Mouse (Mus musculus) forebrain, embryonic 15.5 days (tissue): ENCODE data around the gene Adora2a. TPM values are rescaled to one million over a fixed set of nuclear protein-coding genes. Genes with fewer than 3 reads are reported as not detected.
"Not testable (repeated sequence)": the region's sequence is repeated elsewhere in the genome, so short reads cannot be mapped to it uniquely, and the experiment has no call there.

Experiments used
- ATAC-seq: fragments of 200-750 bp; cut with Nextera tagmentation; replicated peaks from 2 replicates; pipeline ENCODE4 v1.8.0; 2017; ENCODE audit warnings: mild to moderate bottlenecking, moderate TSS enrichment, moderate library complexity
- H3K27ac ChIP-seq: fragments of 300-500 bp; sonication (generic); replicated peaks from 2 replicates; pipeline ENCODE4 v1.5.1; 2015; ENCODE audit warnings: mild to moderate bottlenecking, inconsistent platforms
- H3K27me3 ChIP-seq: fragments of 300-500 bp; sonication (generic); 2 replicates; pipeline ENCODE4 v1.6.1; 2015; ENCODE audit warnings: inconsistent platforms
- H3K36me3 ChIP-seq: fragments of 300-500 bp; sonication (generic); 2 replicates; pipeline ENCODE4 v1.6.1; 2015; ENCODE audit warnings: mild to moderate bottlenecking, inconsistent platforms
- H3K4me1 ChIP-seq: fragments of 300-500 bp; sonication (generic); 2 replicates; pipeline ENCODE4 v1.6.1; 2015; ENCODE audit warnings: inconsistent platforms
- H3K4me2 ChIP-seq: fragments of 300-500 bp; sonication (generic); replicated peaks from 2 replicates; pipeline ENCODE4 v1.6.1; 2015; ENCODE audit warnings: mild to moderate bottlenecking, inconsistent platforms
- H3K4me3 ChIP-seq: fragments of 300-500 bp; sonication (generic); 2 replicates; pipeline ENCODE4 v1.5.1; 2015; ENCODE audit warnings: mild to moderate bottlenecking, inconsistent platforms
- H3K9ac ChIP-seq: fragments of 300-500 bp; sonication (generic); replicated peaks from 2 replicates; pipeline ENCODE4 v1.6.1; 2015; ENCODE audit warnings: mild to moderate bottlenecking, inconsistent platforms
- H3K9me3 ChIP-seq: fragments of 300-500 bp; sonication (generic); 2 replicates; pipeline ENCODE4 v1.6.1; 2016; ENCODE audit warnings: inconsistent platforms
- WGBS: fragments of 180-500 bp; shearing (Covaris S2); methylation state at CpG from one replicate; pipeline ENCODE4 v1.1.7; 2015; ENCODE audit warnings: mixed read lengths; 5-methylcytosine and 5-hydroxymethylcytosine counted together
- polyA plus RNA-seq: library from polyadenylated mRNA; unstranded; fragments of >200 nt; fragmentation: Nextera tagmentation; extraction: Ambion mirVana; gene quantifications from 2 replicates; pipeline ENCODE4 v1.2.1, GENCODE M21; 2015

Adora2a gene
- polyA plus RNA-seq, 1 experiment from 2014 or later = 8.2 TPM

- WGBS = 87% methylated on average over 3 of the region's 3 CpGs
- no peak for ATAC-seq
Observed at GRCm38 (mm10) chr10:75332268-75332667, 15.6 kb downstream of the Adora2a start.

GRCm38 (mm10) chr10:75333176-75333776 is 16.6 kb downstream of the Adora2a start:
- no peak for ATAC-seq
- 94% methylated on average over 23 of the region's 23 CpGs for WGBS
- no peaks in the 10 kb centered on the region for H3K36me3 ChIP-seq
- no peaks in the 10 kb centered on the region for H3K27me3 ChIP-seq
- H3K27ac ChIP-seq = no peak overlapping the region
- no peak overlapping the region for H3K4me2 ChIP-seq
- no peaks in the 10 kb centered on the region for H3K4me1 ChIP-seq
- H3K9ac ChIP-seq = no peak overlapping the region
- H3K4me3 ChIP-seq = no peak overlapping the region
- H3K9me3 ChIP-seq = no peaks in the 10 kb centered on the region

More at GRCm38 (mm10) chr10:75332268-75332667, 15.6 kb downstream of the Adora2a start:
- no peak overlapping the region for H3K4me3 ChIP-seq
- H3K9me3 ChIP-seq = no peaks in the 10 kb centered on the region
- no peaks in the 10 kb centered on the region for H3K4me1 ChIP-seq
- no peak overlapping the region for H3K27ac ChIP-seq
- H3K36me3 ChIP-seq = no peaks in the 10 kb centered on the region
- H3K27me3 ChIP-seq = no peaks in the 10 kb centered on the region
- H3K9ac ChIP-seq = no peak overlapping the region
- H3K4me2 ChIP-seq = no peak overlapping the region

GRCm38 (mm10) chr10:75334175-75334574 is 17.5 kb downstream of the Adora2a start:
- WGBS = 79% methylated on average over 7 of the region's 7 CpGs
- Histone ChIP-seq H3K27ac (no peak overlapping the region), H3K4me1 (no peaks in the 10 kb centered on the region), H3K9me3 (no peaks in the 10 kb centered on the region), H3K4me3 (no peak overlapping the region), H3K36me3 (no peaks in the 10 kb centered on the region), H3K4me2 (no peak overlapping the region), H3K27me3 (no peaks in the 10 kb centered on the region), H3K9ac (no peak overlapping the region)
- ATAC-seq = no peak

- Histone ChIP-seq H3K27me3 (no peaks in the 10 kb centered on the region), H3K4me1 (no peaks in the 10 kb centered on the region), H3K36me3 (no peaks in the 10 kb centered on the region), H3K9ac (no peak overlapping the region), H3K4me3 (no peak overlapping the region), H3K4me2 (no peak overlapping the region), H3K27ac (no peak overlapping the region), H3K9me3 (no peaks in the 10 kb centered on the region)
- 86% methylated on average over 6 of the region's 6 CpGs for WGBS
- no peak for ATAC-seq
Observed at GRCm38 (mm10) chr10:75335075-75335474, 18.4 kb downstream of the Adora2a start.

GRCm38 (mm10) chr10:75337231-75337630 is 20.6 kb downstream of the Adora2a start:
- Histone ChIP-seq H3K9me3 (no peaks in the 10 kb centered on the region), H3K9ac (no peak overlapping the region), H3K36me3 (no peaks in the 10 kb centered on the region), H3K4me2 (no peak overlapping the region), H3K4me1 (no peaks in the 10 kb centered on the region), H3K27me3 (no peaks in the 10 kb centered on the region), H3K4me3 (no peak overlapping the region), H3K27ac (no peak overlapping the region)
- 91% methylated on average over 10 of the region's 10 CpGs for WGBS
- no peak for ATAC-seq

GRCm38 (mm10) chr10:75338852-75339251 is 22.2 kb downstream of the Adora2a start:
- Histone ChIP-seq H3K27ac (no peak overlapping the region), H3K9me3 (no peaks in the 10 kb centered on the region), H3K27me3 (no peaks in the 10 kb centered on the region), H3K4me2 (no peak overlapping the region), H3K9ac (no peak overlapping the region), H3K36me3 (no peaks in the 10 kb centered on the region), H3K4me3 (no peak overlapping the region), H3K4me1 (no peaks in the 10 kb centered on the region)
- no peak for ATAC-seq
- 91% methylated on average over 5 of the region's 5 CpGs for whole genome bisulfite sequencing

- Histone ChIP-seq H3K4me1 (no peaks in the 10 kb centered on the region), H3K4me2 (no peak overlapping the region), H3K36me3 (no peaks in the 10 kb centered on the region), H3K4me3 (no peak overlapping the region), H3K9me3 (no peaks in the 10 kb centered on the region), H3K27me3 (no peaks in the 10 kb centered on the region), H3K9ac (no peak overlapping the region), H3K27ac (no peak overlapping the region)
- WGBS = 90% methylated on average over 7 of the region's 7 CpGs
- no peak for ATAC-seq
Observed at GRCm38 (mm10) chr10:75339377-75339776, 22.7 kb downstream of the Adora2a start.

GRCm38 (mm10) chr10:75341936-75342335 is 25.3 kb downstream of the Adora2a start:
- H3K27me3 ChIP-seq = no peaks in the 10 kb centered on the region
- WGBS = 36% methylated on average over 8 of the region's 8 CpGs
- ATAC-seq = no peak

GRCm38 (mm10) chr10:75344563-75344962 is 27.9 kb downstream of the Adora2a start:
- H3K27me3 ChIP-seq, H3K4me2 ChIP-seq, H3K4me1 ChIP-seq, H3K9ac ChIP-seq, ATAC-seq, H3K36me3 ChIP-seq, H3K27ac ChIP-seq, H3K9me3 ChIP-seq, H3K4me3 ChIP-seq: not testable (repeated sequence)
- 60% methylated on average over 1 of the region's 1 CpGs for WGBS

More at GRCm38 (mm10) chr10:75341936-75342335, 25.3 kb downstream of the Adora2a start:
- Histone ChIP-seq H3K9ac (no peak overlapping the region), H3K4me1 (0 out of 2 replicates have a peak, but pooled peaks cover 3% of the 10 kb centered on the region), H3K4me3 (no peak overlapping the region), H3K36me3 (no peaks in the 10 kb centered on the region), H3K27ac (no peak overlapping the region), H3K9me3 (no peaks in the 10 kb centered on the region), H3K4me2 (no peak overlapping the region)

GRCm38 (mm10) chr10:75345265-75345664 is 28.6 kb downstream of the Adora2a start:
- H3K4me3 ChIP-seq = no peak overlapping the region
- H3K9me3 ChIP-seq = no peaks in the 10 kb centered on the region
- 0 out of 2 replicates have a peak, but pooled peaks cover 3% of the 10 kb centered on the region for H3K4me1 ChIP-seq
- ATAC-seq = no peak
- H3K36me3 ChIP-seq = no peaks in the 10 kb centered on the region
- no peak overlapping the region for H3K27ac ChIP-seq
- H3K9ac ChIP-seq = no peak overlapping the region
- H3K27me3 ChIP-seq = no peaks in the 10 kb centered on the region
- H3K4me2 ChIP-seq = no peak overlapping the region
- WGBS = 15% methylated on average over 2 of the region's 2 CpGs

GRCm38 (mm10) chr10:75350564-75350963 is 33.9 kb downstream of the Adora2a start:
- Histone ChIP-seq H3K4me3 (no peak overlapping the region), H3K9ac (no peak overlapping the region), H3K9me3 (no peaks in the 10 kb centered on the region), H3K27ac (no peak overlapping the region), H3K27me3 (no peaks in the 10 kb centered on the region), H3K4me1 (no peaks in the 10 kb centered on the region), H3K36me3 (no peaks in the 10 kb centered on the region), H3K4me2 (no peak overlapping the region)
- WGBS = 90% methylated on average over 5 of the region's 5 CpGs
- no peak for ATAC-seq

GRCm38 (mm10) chr10:75352541-75352940 is 35.9 kb downstream of the Adora2a start:
- no peak overlapping the region for H3K4me3 ChIP-seq
- ATAC-seq = no peak
- no peak overlapping the region for H3K4me2 ChIP-seq
- no peak overlapping the region for H3K9ac ChIP-seq
- no peaks in the 10 kb centered on the region for H3K36me3 ChIP-seq
- WGBS = 96% methylated on average over 12 of the region's 12 CpGs
- H3K4me1 ChIP-seq = no peaks in the 10 kb centered on the region
- no peak overlapping the region for H3K27ac ChIP-seq
- H3K9me3 ChIP-seq = no peaks in the 10 kb centered on the region
- no peaks in the 10 kb centered on the region for H3K27me3 ChIP-seq

GRCm38 (mm10) chr10:75353838-75354241 is 37.2 kb downstream of the Adora2a start:
- not testable (repeated sequence) for H3K9ac ChIP-seq, H3K4me2 ChIP-seq, H3K36me3 ChIP-seq, H3K27me3 ChIP-seq, H3K4me3 ChIP-seq, H3K4me1 ChIP-seq, H3K9me3 ChIP-seq, ATAC-seq, H3K27ac ChIP-seq
- WGBS = 69% methylated on average over 8 of the region's 9 CpGs
